Mouse (Mus musculus) forebrain, embryonic 12.5 days (tissue): ENCODE results near the gene Anxa11. TPM values are rescaled to one million over a fixed set of nuclear protein-coding genes. Genes with fewer than 3 reads are reported as not detected.
"Not testable (repeated sequence)": the region's sequence is repeated elsewhere in the genome, so short reads cannot be mapped to it uniquely, and the experiment has no call there.

ENCODE experiments used
- ATAC-seq: fragments of 200-750 bp; cut with Nextera tagmentation; 2 replicates; pipeline ENCODE4 v1.8.0; 2017; ENCODE audit warnings: moderate TSS enrichment; ENCODE audit not compliant: low FRiP score
- H3K27ac ChIP-seq: fragments of 300-500 bp; sonication (generic); 2 replicates; pipeline ENCODE4 v1.5.1; 2016; ENCODE audit warnings: mild to moderate bottlenecking
- H3K27me3 ChIP-seq: fragments of 300-500 bp; sonication (generic); 2 replicates; pipeline ENCODE4 v1.6.1; 2016; ENCODE audit warnings: mild to moderate bottlenecking
- H3K36me3 ChIP-seq: fragments of 300-500 bp; sonication (generic); replicated peaks from 2 replicates; pipeline ENCODE4 v1.6.1; 2016; ENCODE audit warnings: mild to moderate bottlenecking
- H3K4me1 ChIP-seq: fragments of 300-500 bp; sonication (generic); 2 replicates; pipeline ENCODE4 v1.6.1; 2016
- H3K4me2 ChIP-seq: fragments of 300-500 bp; sonication (generic); 2 replicates; pipeline ENCODE4 v1.6.1; 2016; ENCODE audit warnings: mild to moderate bottlenecking, moderate library complexity
- H3K4me3 ChIP-seq: fragments of 300-500 bp; sonication (generic); replicated peaks from 2 replicates; pipeline ENCODE4 v1.5.1; 2016; ENCODE audit warnings: mild to moderate bottlenecking
- H3K9ac ChIP-seq: fragments of 300-500 bp; sonication (generic); 2 replicates; pipeline ENCODE4 v1.6.1; 2016; ENCODE audit warnings: mild to moderate bottlenecking
- H3K9me3 ChIP-seq: fragments of 300-500 bp; sonication (generic); 2 replicates; pipeline ENCODE4 v1.6.1; 2016
- WGBS: fragments of 180-500 bp; shearing (Covaris S2); methylation state at CpG from one replicate; pipeline ENCODE4 v1.1.7; 2016; 5-methylcytosine and 5-hydroxymethylcytosine counted together
- polyA plus RNA-seq: library from polyadenylated mRNA; unstranded; fragments of >200 nt; fragmentation: Nextera tagmentation; extraction: Ambion mirVana; gene quantifications from 2 replicates; pipeline ENCODE4 v1.2.1, GENCODE M21; 2016

Gene Anxa11
- polyA plus RNA-seq, 1 experiment from 2014 or later = 3.2 TPM

GRCm38 (mm10) chr14:25845832-25846383, 4.0 kb downstream of the Anxa11 start:
- WGBS = 94% methylated on average over 6 of the region's 6 CpGs
- Histone ChIP-seq H3K4me3 (no peak overlapping the region), H3K4me1 (peaks cover 15% of the 10 kb centered on the region), H3K9me3 (no peaks in the 10 kb centered on the region), H3K4me2 (no peak overlapping the region), H3K36me3 (no peaks in the 10 kb centered on the region), H3K27ac (no peak overlapping the region), H3K9ac (no peak overlapping the region), H3K27me3 (peaks cover 38% of the 10 kb centered on the region)
- ATAC-seq = no peak

- H3K9me3 ChIP-seq = no peaks in the 10 kb centered on the region
- WGBS = 93% methylated on average over 8 of the region's 8 CpGs
These were observed 4.6 kb downstream of the Anxa11 start for GRCm38 (mm10) chr14:25846516-25846915.

GRCm38 (mm10) chr14:25847660-25848059, 5.7 kb downstream of the Anxa11 start:
- peaks cover 4% of the 10 kb centered on the region for H3K4me1 ChIP-seq
- H3K27me3 ChIP-seq = peaks cover 23% of the 10 kb centered on the region
- H3K9ac ChIP-seq = no peak overlapping the region
- no peak overlapping the region for H3K27ac ChIP-seq
- no peak overlapping the region for H3K4me2 ChIP-seq
- H3K9me3 ChIP-seq = no peaks in the 10 kb centered on the region
- H3K4me3 ChIP-seq = no peak overlapping the region
- H3K36me3 ChIP-seq = no peaks in the 10 kb centered on the region
- 66% methylated on average over 9 of the region's 9 CpGs for WGBS
- ATAC-seq = no peak

More at GRCm38 (mm10) chr14:25846516-25846915, 4.6 kb downstream of the Anxa11 start:
- no peak overlapping the region for H3K27ac ChIP-seq
- no peak for ATAC-seq
- no peak overlapping the region for H3K4me3 ChIP-seq
- no peak overlapping the region for H3K4me2 ChIP-seq
- H3K9ac ChIP-seq = no peak overlapping the region
- peaks cover 15% of the 10 kb centered on the region for H3K4me1 ChIP-seq
- H3K36me3 ChIP-seq = no peaks in the 10 kb centered on the region
- peaks cover 34% of the 10 kb centered on the region for H3K27me3 ChIP-seq

GRCm38 (mm10) chr14:25848237-25848636, 6.3 kb downstream of the Anxa11 start:
- Histone ChIP-seq H3K27ac (no peak overlapping the region), H3K27me3 (peaks cover 17% of the 10 kb centered on the region), H3K4me3 (no peak overlapping the region), H3K4me1 (peaks cover 3% of the 10 kb centered on the region), H3K9ac (no peak overlapping the region), H3K4me2 (no peak overlapping the region), H3K9me3 (no peaks in the 10 kb centered on the region), H3K36me3 (no peaks in the 10 kb centered on the region)
- WGBS = 80% methylated on average over 6 of the region's 6 CpGs
- no peak for ATAC-seq

GRCm38 (mm10) chr14:25848708-25849107, 6.8 kb downstream of the Anxa11 start:
- peaks cover 13% of the 10 kb centered on the region for H3K27me3 ChIP-seq
- H3K27ac ChIP-seq, ATAC-seq, H3K9ac ChIP-seq, H3K9me3 ChIP-seq, H3K4me2 ChIP-seq, H3K36me3 ChIP-seq, H3K4me1 ChIP-seq, H3K4me3 ChIP-seq: not testable (repeated sequence)
- 91% methylated on average over 3 of the region's 4 CpGs for WGBS

GRCm38 (mm10) chr14:25850433-25850832, 8.5 kb downstream of the Anxa11 start:
- H3K9ac ChIP-seq = no peak overlapping the region
- ATAC-seq = no peak
- no peak overlapping the region for H3K4me3 ChIP-seq
- peaks cover 3% of the 10 kb centered on the region for H3K4me1 ChIP-seq
- WGBS = 93% methylated on average over 2 of the region's 2 CpGs
- no peak overlapping the region for H3K4me2 ChIP-seq
- no peaks in the 10 kb centered on the region for H3K9me3 ChIP-seq
- H3K36me3 ChIP-seq = no peaks in the 10 kb centered on the region
- H3K27ac ChIP-seq = no peak overlapping the region
- no peaks in the 10 kb centered on the region for H3K27me3 ChIP-seq

GRCm38 (mm10) chr14:25851189-25851588, 9.2 kb downstream of the Anxa11 start:
- no peaks in the 10 kb centered on the region for H3K27me3 ChIP-seq
- H3K9me3 ChIP-seq = no peaks in the 10 kb centered on the region
- no peak overlapping the region for H3K4me3 ChIP-seq
- no peak overlapping the region for H3K27ac ChIP-seq
- 82% methylated on average over 6 of the region's 6 CpGs for WGBS
- no peak overlapping the region for H3K9ac ChIP-seq
- no peaks in the 10 kb centered on the region for H3K36me3 ChIP-seq
- no peak overlapping the region for H3K4me2 ChIP-seq
- no peak for ATAC-seq
- peaks cover 3% of the 10 kb centered on the region for H3K4me1 ChIP-seq

- Histone ChIP-seq H3K4me1 (peaks cover 2% of the 10 kb centered on the region), H3K4me3 (no peak overlapping the region), H3K4me2 (no peak overlapping the region), H3K9me3 (no peaks in the 10 kb centered on the region), H3K9ac (no peak overlapping the region), H3K27ac (no peak overlapping the region), H3K27me3 (no peaks in the 10 kb centered on the region), H3K36me3 (no peaks in the 10 kb centered on the region)
- ATAC-seq = no peak
- WGBS = 85% methylated on average over 11 of the region's 11 CpGs
These were observed 10.2 kb downstream of the Anxa11 start for GRCm38 (mm10) chr14:25852121-25852561.

GRCm38 (mm10) chr14:25853295-25853694, 11.3 kb downstream of the Anxa11 start:
- 82% methylated on average over 6 of the region's 6 CpGs for WGBS
- H3K36me3 ChIP-seq = no peaks in the 10 kb centered on the region
- no peak overlapping the region for H3K4me3 ChIP-seq
- H3K27ac ChIP-seq = no peak overlapping the region
- H3K27me3 ChIP-seq = no peaks in the 10 kb centered on the region
- no peaks in the 10 kb centered on the region; the same call in 1 of the 2 replicates for H3K4me1 ChIP-seq
- ATAC-seq = no peak
- no peak overlapping the region for H3K4me2 ChIP-seq
- H3K9me3 ChIP-seq = no peaks in the 10 kb centered on the region
- H3K9ac ChIP-seq = no peak overlapping the region

GRCm38 (mm10) chr14:25853717-25854452, 11.9 kb downstream of the Anxa11 start:
- no peaks in the 10 kb centered on the region for H3K9me3 ChIP-seq

GRCm38 (mm10) chr14:25855241-25855885, 13.4 kb downstream of the Anxa11 start:
- 78% methylated on average over 8 of the region's 8 CpGs for WGBS
- Histone ChIP-seq H3K36me3 (no peaks in the 10 kb centered on the region), H3K27ac (no peak overlapping the region), H3K4me1 (no peaks in the 10 kb centered on the region; the same call in 1 of the 2 replicates), H3K4me3 (no peak overlapping the region), H3K4me2 (no peak overlapping the region), H3K9me3 (no peaks in the 10 kb centered on the region), H3K27me3 (no peaks in the 10 kb centered on the region), H3K9ac (no peak overlapping the region)
- no peak for ATAC-seq

More at GRCm38 (mm10) chr14:25853717-25854452, 11.9 kb downstream of the Anxa11 start:
- no peak overlapping the region for H3K4me3 ChIP-seq
- no peaks in the 10 kb centered on the region for H3K27me3 ChIP-seq
- no peaks in the 10 kb centered on the region; the same call in 1 of the 2 replicates for H3K4me1 ChIP-seq
- H3K4me2 ChIP-seq = no peak overlapping the region
- no peak for ATAC-seq
- 93% methylated on average over 16 of the region's 16 CpGs for WGBS
- no peak overlapping the region for H3K9ac ChIP-seq
- H3K36me3 ChIP-seq = no peaks in the 10 kb centered on the region
- H3K27ac ChIP-seq = no peak overlapping the region

GRCm38 (mm10) chr14:25857168-25857621, 15.2 kb downstream of the Anxa11 start:
- Histone ChIP-seq H3K4me3 (no peak overlapping the region), H3K4me1 (no peaks in the 10 kb centered on the region; the same call in 1 of the 2 replicates), H3K9ac (no peak overlapping the region), H3K4me2 (no peak overlapping the region), H3K9me3 (no peaks in the 10 kb centered on the region), H3K27me3 (no peaks in the 10 kb centered on the region), H3K27ac (no peak overlapping the region), H3K36me3 (no peaks in the 10 kb centered on the region)
- 74% methylated on average over 3 of the region's 3 CpGs for WGBS
- ATAC-seq = no peak
